Mouse (Mus musculus) hindbrain, embryonic 15.5 days (tissue): ENCODE results near the gene Rfxap. TPM values are rescaled to one million over a fixed set of nuclear protein-coding genes. Genes with fewer than 3 reads are reported as not detected.
"Not testable (repeated sequence)": the region's sequence is repeated elsewhere in the genome, so short reads cannot be mapped to it uniquely, and the experiment has no call there.

Experiments
- ATAC-seq: fragments of 200-750 bp; cut with Nextera tagmentation; 2 replicates; pipeline ENCODE4 v1.8.0; 2017; ENCODE audit warnings: low read depth, moderate number of reproducible peaks, moderate TSS enrichment; ENCODE audit not compliant: low FRiP score
- H3K27ac ChIP-seq: fragments of 300-500 bp; sonication (generic); replicated peaks from 2 replicates; pipeline ENCODE4 v1.5.1; 2015; ENCODE audit warnings: mild to moderate bottlenecking, inconsistent platforms
- H3K27me3 ChIP-seq: fragments of 300-500 bp; sonication (generic); 2 replicates; pipeline ENCODE4 v1.6.1; 2015; ENCODE audit warnings: control low read depth, inconsistent platforms
- H3K36me3 ChIP-seq: fragments of 300-500 bp; sonication (generic); 2 replicates; pipeline ENCODE4 v1.6.1; 2015; ENCODE audit warnings: control low read depth, inconsistent platforms
- H3K4me1 ChIP-seq: fragments of 300-500 bp; sonication (generic); replicated peaks from 2 replicates; pipeline ENCODE4 v1.6.1; 2015; ENCODE audit warnings: control low read depth, inconsistent platforms
- H3K4me2 ChIP-seq: fragments of 300-500 bp; sonication (generic); 2 replicates; pipeline ENCODE4 v1.6.1; 2015; ENCODE audit warnings: moderate library complexity, mild to moderate bottlenecking, inconsistent platforms
- H3K4me3 ChIP-seq: fragments of 300-500 bp; sonication (generic); 2 replicates; pipeline ENCODE4 v1.5.1; 2015; ENCODE audit warnings: mild to moderate bottlenecking, inconsistent platforms
- H3K9ac ChIP-seq: fragments of 300-500 bp; sonication (generic); 2 replicates; pipeline ENCODE4 v1.6.1; 2015; ENCODE audit warnings: inconsistent platforms
- H3K9me3 ChIP-seq: fragments of 300-500 bp; sonication (generic); 2 replicates; pipeline ENCODE4 v1.6.1; 2016; ENCODE audit warnings: control low read depth, inconsistent platforms
- WGBS: fragments of 180-500 bp; shearing (Covaris S2); methylation state at CpG from one replicate; pipeline ENCODE4 v1.1.7; 2015; 5-methylcytosine and 5-hydroxymethylcytosine counted together
- polyA plus RNA-seq: library from polyadenylated mRNA; unstranded; fragments of >200 nt; fragmentation: Nextera tagmentation; extraction: Ambion mirVana; gene quantifications from 2 replicates; pipeline ENCODE4 v1.2.1, GENCODE M21; 2015

The Rfxap gene
- polyA plus RNA-seq, 1 experiment from 2014 or later: 45.1 TPM

DNA sequence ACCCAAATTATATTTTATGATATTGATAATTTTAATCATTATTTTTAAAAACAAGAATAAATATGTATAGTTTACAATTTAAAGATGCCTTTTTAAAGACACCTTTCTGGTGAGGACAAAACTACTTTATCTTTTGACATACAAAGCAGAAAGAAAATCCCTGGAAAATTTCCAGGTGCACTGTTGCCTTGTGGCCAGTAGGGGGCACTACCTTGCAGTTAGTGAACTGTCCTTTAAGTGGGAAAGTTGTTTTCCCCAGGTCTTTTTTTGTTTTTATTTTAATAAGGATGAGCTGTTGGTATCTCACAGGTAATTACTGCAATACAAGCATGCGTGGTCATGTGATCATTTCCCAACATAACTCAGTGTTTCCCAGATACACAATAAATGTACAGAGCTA, 11.8 kb downstream of the Rfxap start:
- Histone ChIP-seq H3K4me1 (no peaks in the 10 kb centered on the region), H3K27ac (no peak overlapping the region), H3K4me2 (no peak overlapping the region), H3K9ac (no peak overlapping the region), H3K9me3 (no peaks in the 10 kb centered on the region), H3K27me3 (no peaks in the 10 kb centered on the region), H3K4me3 (no peak overlapping the region), H3K36me3 (no peaks in the 10 kb centered on the region)
- WGBS: 90% methylated on average over 1 of the region's 1 CpGs
- no peak for ATAC-seq

DNA sequence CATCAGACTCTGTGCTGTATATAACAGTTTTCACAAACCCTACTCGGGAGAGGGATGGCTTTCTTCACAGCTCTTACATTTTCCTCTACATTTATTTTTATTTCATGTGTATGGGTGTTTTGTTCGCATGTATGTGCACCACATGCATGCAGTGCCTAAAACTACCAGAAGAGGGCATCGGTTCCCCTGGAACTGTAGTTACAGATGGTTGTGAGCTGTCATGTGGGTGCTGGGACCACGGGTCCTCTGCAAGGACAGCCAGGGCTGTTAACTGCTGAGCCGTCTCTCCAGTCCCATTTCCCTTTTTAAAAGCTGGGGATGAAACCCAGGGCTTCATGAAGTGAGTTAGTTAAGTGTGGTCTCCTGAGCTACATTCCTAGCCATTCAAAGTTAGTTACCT, 12.2 kb downstream of the Rfxap start:
- no peak overlapping the region for H3K9ac ChIP-seq
- no peaks in the 10 kb centered on the region for H3K27me3 ChIP-seq
- H3K4me3 ChIP-seq: no peak overlapping the region
- H3K4me2 ChIP-seq: no peak overlapping the region
- 96% methylated on average over 5 of the region's 5 CpGs for WGBS
- no peak for ATAC-seq
- H3K9me3 ChIP-seq: no peaks in the 10 kb centered on the region
- no peaks in the 10 kb centered on the region for H3K36me3 ChIP-seq
- H3K4me1 ChIP-seq: no peaks in the 10 kb centered on the region
- H3K27ac ChIP-seq: no peak overlapping the region

DNA sequence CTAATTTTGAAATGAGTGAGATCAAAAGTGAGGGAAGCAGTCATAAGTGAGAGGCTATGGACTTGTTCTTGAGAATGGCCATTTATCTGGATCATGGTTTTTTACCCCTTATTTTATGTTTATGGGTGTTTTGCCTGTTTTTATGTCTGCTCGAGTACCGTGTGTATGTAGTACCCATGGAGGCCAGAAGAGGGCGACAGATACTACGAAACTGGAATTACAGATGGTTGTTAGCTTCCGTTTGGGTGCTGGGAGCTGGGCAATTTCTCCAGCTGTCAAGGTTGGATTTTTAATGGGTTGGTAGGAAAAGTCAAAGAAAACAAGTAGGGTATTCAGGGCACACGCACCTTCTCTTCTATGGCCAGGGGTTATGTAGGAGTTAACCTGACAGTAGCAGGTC, 13.8 kb downstream of the Rfxap start:
- H3K9me3 ChIP-seq: no peaks in the 10 kb centered on the region
- H3K4me1 ChIP-seq: no peaks in the 10 kb centered on the region
- no peak overlapping the region for H3K9ac ChIP-seq
- no peak overlapping the region for H3K4me2 ChIP-seq
- WGBS: 86% methylated on average over 6 of the region's 6 CpGs
- H3K27me3 ChIP-seq: no peaks in the 10 kb centered on the region
- no peak overlapping the region for H3K4me3 ChIP-seq
- H3K27ac ChIP-seq: no peak overlapping the region
- no peaks in the 10 kb centered on the region for H3K36me3 ChIP-seq
- ATAC-seq: no peak

DNA sequence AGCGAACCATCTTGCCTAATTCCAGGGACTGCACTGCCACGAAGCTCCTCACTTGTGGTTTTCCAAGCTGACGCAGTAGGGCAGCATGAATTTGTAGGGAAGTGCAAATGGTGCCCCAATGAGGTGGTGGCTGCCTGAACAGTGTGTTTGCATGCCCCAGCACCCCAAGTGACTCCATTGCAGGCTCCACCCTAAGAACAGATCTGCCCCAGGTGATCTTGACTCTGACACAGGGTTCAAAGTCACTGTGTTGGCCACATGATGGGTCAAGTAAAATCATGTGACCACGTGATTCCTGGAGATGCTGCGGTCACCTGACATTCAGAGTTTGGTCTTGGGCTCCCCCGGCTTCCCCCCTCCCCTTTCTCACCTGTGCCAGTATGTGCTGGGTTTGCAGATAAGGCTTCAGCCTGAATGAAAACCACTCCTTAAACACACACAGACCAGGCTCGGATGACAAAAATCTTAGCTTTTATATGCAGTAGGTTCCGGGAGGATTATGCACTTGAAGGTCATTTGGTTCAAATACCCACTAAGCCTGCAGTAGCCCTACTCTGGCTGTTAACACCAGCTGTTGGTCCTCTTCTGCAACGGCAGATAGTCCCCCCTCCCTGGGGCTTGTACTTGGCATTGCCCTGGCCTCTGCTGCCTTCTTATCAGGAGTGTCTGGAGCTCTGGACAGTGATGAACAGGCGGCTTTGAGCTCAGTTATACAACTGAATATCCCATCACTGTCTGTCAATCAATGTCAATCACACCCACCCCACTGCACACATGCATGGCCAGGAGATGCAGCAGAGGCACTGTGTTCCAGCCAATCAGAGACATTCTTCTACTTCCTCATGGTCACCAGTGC, 15.5 kb downstream of the Rfxap start:
- ATAC-seq: no peak
- no peak overlapping the region for H3K9ac ChIP-seq
- H3K27ac ChIP-seq: no peak overlapping the region
- no peaks in the 10 kb centered on the region for H3K9me3 ChIP-seq
- no peak overlapping the region for H3K4me3 ChIP-seq
- H3K36me3 ChIP-seq: no peaks in the 10 kb centered on the region
- H3K4me2 ChIP-seq: no peak overlapping the region
- no peaks in the 10 kb centered on the region for H3K4me1 ChIP-seq
- WGBS: 79% methylated on average over 10 of the region's 10 CpGs
- no peaks in the 10 kb centered on the region for H3K27me3 ChIP-seq

DNA sequence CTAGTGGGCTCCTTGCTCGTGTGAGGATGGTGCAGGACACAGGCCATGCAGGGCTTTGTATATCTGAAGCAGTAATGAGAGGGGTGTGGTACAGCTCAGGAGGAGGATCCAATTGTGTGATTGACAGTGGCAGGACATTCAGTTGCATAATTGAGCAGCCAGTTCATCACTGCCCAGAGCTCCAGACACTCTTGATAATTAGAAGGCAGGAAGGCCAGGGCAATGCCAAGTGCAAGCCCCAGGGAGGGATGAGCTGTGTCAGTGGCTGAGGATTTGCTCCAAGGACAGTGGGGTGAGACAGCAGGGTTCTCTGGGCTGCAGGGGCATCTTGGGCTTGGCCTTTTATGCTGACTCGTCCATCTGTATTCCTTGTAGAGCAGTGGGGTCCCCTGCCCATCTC, 17.0 kb downstream of the Rfxap start:
- Histone ChIP-seq H3K4me1 (no peaks in the 10 kb centered on the region), H3K9ac (no peak overlapping the region), H3K27ac (no peak overlapping the region), H3K27me3 (no peaks in the 10 kb centered on the region), H3K4me2 (no peak overlapping the region), H3K36me3 (no peaks in the 10 kb centered on the region), H3K9me3 (no peaks in the 10 kb centered on the region), H3K4me3 (no peak overlapping the region)
- no peak for ATAC-seq
- 49% methylated on average over 2 of the region's 2 CpGs for WGBS

DNA sequence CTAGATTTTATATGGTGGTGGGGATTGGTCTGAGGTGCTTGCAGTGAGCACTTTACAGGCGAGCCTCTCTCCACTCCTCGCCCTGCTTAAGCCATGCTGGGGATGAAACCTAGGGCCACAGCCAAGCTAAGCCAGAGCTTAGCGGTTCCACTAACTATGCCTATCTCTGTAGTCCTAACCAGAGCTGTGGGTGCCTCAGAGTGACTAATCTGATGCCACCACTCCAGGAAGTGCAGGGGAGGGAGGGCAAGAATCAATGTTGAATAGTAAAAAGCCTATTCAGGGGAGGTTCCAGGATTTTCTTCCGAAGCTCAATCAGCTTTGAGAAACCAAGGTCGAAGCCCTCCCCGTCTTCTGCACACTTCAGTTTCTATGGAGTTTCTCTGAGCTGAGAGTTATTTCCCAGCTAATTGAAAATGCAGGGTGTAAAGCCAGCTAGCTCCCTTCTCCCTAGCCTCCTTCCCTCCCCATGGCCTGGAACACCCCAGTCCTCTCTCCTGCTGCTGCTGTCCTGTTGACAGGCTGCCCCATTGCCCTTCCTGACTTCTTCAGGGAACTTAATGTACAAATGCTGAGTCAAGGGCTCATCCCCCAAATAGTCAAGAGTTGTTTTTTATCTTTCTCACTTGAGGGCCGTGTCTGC, 31.5 kb downstream of the Rfxap start:
- no peaks in the 10 kb centered on the region for H3K9me3 ChIP-seq
- 61% methylated on average over 7 of the region's 7 CpGs for WGBS
- no peak overlapping the region for H3K4me3 ChIP-seq
- H3K4me1 ChIP-seq: no peaks in the 10 kb centered on the region
- no peaks in the 10 kb centered on the region for H3K36me3 ChIP-seq
- no peak for ATAC-seq
- no peak overlapping the region for H3K9ac ChIP-seq
- H3K27me3 ChIP-seq: no peaks in the 10 kb centered on the region
- no peak overlapping the region for H3K4me2 ChIP-seq
- H3K27ac ChIP-seq: no peak overlapping the region

DNA sequence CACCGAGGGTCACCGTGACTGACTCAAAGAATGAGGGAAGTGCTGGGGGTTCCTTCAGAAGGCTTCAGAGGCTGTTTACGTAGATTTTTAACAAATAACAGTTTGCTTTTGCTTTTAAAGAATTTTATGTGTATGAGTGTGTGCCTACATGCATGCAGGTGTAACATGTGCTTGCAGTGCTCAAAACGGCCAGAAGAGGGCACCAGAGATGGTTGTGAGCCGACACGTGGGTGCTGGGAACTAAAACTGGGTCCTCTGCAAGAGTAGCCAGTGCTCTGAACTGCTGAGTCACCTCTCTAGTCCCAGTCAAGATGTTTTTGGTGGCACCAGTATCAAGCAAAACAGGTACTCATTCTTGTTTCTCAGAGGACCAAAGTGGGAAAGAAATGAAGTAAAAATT, 34.0 kb downstream of the Rfxap start:
- Histone ChIP-seq H3K27ac (no peak overlapping the region), H3K4me1 (no peaks in the 10 kb centered on the region), H3K27me3 (no peaks in the 10 kb centered on the region), H3K4me3 (no peak overlapping the region), H3K9ac (no peak overlapping the region), H3K9me3 (no peaks in the 10 kb centered on the region), H3K36me3 (no peaks in the 10 kb centered on the region), H3K4me2 (no peak overlapping the region)
- ATAC-seq: no peak
- WGBS: 87% methylated on average over 6 of the region's 6 CpGs

DNA sequence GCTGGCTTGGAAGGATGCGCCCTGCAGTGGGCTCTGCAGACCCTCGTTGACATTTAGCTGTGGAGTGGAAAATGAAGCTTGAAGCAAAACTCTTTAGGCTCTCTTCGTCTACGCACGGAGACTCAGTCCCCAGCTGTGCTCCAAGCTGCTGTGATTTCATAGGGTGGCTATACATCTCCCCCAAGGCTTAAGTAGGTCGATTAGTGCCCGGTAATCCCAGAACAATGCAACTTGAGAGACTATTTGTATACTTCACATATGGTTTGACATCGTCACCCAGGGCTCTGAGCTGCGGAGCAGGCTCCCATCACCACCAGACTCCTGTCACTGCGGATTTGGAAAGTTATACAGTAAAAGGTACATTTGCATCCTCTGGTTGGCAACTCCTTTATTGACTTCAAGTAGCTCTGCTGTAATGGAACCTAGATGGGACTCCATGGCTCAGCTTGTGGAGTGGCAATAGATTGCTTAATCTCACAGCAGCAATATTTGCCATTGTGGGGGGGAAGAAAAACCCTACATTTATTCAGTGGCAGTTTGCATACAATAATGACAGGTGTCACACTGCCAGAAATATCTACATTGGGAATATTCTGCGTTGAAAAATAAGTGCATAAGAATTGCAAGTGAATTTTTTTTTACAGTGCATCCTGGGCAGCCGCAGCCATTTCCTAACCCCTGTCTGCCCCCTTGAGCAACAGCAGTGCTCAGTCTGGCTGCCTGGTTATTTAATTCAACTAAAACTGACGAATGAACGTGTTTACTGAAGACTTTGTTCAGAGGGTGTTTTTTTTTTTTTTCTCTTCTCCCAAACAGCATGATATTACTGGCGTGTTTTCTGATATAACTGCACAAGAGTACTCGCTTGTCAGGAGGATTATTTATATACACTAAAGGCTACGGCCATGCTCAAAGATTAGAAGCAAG, 38.0 kb downstream of the Rfxap start:
- no peak overlapping the region for H3K9ac ChIP-seq
- no peaks in the 10 kb centered on the region for H3K4me1 ChIP-seq
- no peaks in the 10 kb centered on the region for H3K27me3 ChIP-seq
- ATAC-seq: no peak
- no peaks in the 10 kb centered on the region for H3K9me3 ChIP-seq
- H3K36me3 ChIP-seq: no peaks in the 10 kb centered on the region
- H3K27ac ChIP-seq: no peak overlapping the region
- H3K4me2 ChIP-seq: no peak overlapping the region
- 66% methylated on average over 17 of the region's 17 CpGs for WGBS
- no peak overlapping the region for H3K4me3 ChIP-seq

DNA sequence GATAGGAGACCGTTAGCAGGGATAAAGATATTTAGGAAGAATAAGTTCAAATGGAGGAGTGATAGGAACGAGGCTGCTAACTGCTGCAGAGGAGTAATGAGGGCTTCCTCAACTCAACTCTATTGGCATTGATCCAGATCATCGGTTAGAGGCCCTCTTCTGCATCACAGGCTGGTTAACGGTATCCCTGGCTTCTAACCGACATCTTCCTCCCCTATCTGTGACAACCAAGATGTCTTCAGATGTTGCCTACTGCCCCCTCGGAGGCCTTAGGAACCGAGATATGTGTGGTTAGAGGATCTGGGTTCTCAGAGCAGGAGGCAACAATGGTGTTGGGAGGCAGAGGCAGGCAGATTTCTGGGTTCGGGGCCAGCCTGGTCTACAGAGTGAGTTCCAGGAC, 39.0 kb downstream of the Rfxap start:
- H3K4me3 ChIP-seq: no peak overlapping the region
- no peak overlapping the region for H3K9ac ChIP-seq
- H3K27ac ChIP-seq: no peak overlapping the region
- 0 out of 2 replicates have a peak, but pooled peaks cover 2% of the 10 kb centered on the region for H3K4me1 ChIP-seq
- H3K9me3 ChIP-seq: no peaks in the 10 kb centered on the region
- H3K4me2 ChIP-seq: no peak overlapping the region
- WGBS: 90% methylated on average over 8 of the region's 8 CpGs
- ATAC-seq: no peak
- H3K27me3 ChIP-seq: no peaks in the 10 kb centered on the region
- H3K36me3 ChIP-seq: no peaks in the 10 kb centered on the region

DNA sequence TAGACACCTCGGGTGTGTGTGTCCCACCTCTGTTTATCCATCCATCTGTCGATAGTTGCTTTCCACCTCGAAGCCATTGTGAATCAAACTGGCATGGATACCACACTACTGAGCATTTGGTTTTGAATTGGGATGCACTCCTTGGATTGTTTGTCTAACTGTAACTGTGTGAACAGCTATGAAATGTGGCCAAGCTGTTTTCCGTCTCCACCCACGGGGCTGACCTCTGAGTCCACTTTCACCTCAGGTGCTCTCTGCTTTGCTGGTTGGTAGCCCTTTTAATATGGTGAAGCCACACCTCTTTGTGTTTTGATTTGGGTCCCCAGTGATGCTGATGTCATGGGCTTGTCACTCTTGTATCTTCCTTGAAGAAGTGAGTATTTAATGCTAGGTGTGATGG, 40.8 kb downstream of the Rfxap start:
- WGBS: 89% methylated on average over 5 of the region's 5 CpGs
- no peak for ATAC-seq
- Histone ChIP-seq H3K9me3 (no peaks in the 10 kb centered on the region), H3K4me2 (no peak overlapping the region), H3K4me3 (no peak overlapping the region), H3K27ac (no peak overlapping the region), H3K9ac (no peak overlapping the region), H3K4me1 (0 out of 2 replicates have a peak, but pooled peaks cover 2% of the 10 kb centered on the region), H3K36me3 (no peaks in the 10 kb centered on the region), H3K27me3 (no peaks in the 10 kb centered on the region)

DNA sequence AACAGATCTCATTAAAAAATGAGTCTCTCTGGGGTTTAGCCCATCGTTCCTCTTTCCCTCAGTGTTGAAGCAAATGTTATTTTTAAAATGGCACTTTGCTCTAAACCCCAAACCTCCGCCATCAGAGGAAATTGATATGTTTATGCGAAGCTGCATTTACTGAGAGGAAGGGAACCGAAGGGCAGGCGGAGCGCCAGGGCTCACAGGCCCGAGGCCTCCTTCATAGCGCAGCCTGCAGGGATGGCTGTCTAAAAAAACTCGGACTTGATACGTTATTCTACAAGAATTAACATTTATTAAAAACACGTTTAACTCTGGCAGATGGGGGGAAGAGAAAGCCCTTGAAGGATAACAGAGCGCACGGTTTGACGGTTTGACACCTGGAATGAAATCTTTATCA, 41.6 kb downstream of the Rfxap start:
- 0 out of 2 replicates have a peak, but pooled peaks cover 2% of the 10 kb centered on the region for H3K4me1 ChIP-seq
- no peak overlapping the region for H3K4me2 ChIP-seq
- ATAC-seq: no peak
- H3K4me3 ChIP-seq: no peak overlapping the region
- H3K9ac ChIP-seq: no peak overlapping the region
- no peaks in the 10 kb centered on the region for H3K9me3 ChIP-seq
- H3K27ac ChIP-seq: no peak overlapping the region
- no peaks in the 10 kb centered on the region for H3K27me3 ChIP-seq
- no peaks in the 10 kb centered on the region for H3K36me3 ChIP-seq
- 80% methylated on average over 14 of the region's 14 CpGs for WGBS

DNA sequence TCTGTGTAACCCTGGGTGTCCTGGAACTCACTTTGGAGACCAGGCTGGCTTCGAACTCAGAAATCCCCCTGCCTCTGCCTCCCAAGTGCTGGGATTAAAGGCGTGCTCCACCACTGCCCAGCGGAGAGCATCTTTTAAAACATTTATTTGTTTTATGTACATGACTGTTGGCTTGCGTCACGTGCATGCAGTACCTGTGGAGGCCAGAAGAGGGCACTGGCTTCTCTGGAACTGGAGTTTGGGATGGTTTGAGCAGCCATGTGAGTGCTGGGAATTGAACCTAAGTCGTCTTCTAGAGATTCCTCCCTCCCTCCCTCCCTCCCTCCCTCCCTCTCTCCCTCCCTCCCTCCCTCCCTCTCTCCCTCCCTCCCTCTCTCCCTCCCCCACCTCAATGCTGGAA, 42.1 kb downstream of the Rfxap start:
- H3K4me1 ChIP-seq: not testable (repeated sequence)

More for the DNA sequence above, 42.1 kb downstream of the Rfxap start:
- H3K27ac ChIP-seq, H3K4me3 ChIP-seq, ATAC-seq, H3K4me2 ChIP-seq, H3K27me3 ChIP-seq, H3K36me3 ChIP-seq, H3K9me3 ChIP-seq, H3K9ac ChIP-seq: not testable (repeated sequence)
- 89% methylated on average over 6 of the region's 6 CpGs for WGBS
